Mouse (Mus musculus) ES-Bruce4 (cell line): ENCODE measurements at regions not wholly inside any gene's neighbourhood (a gene's known extent, or its start where the extent isn't known, plus 50 kb on each side); places are given as distances from the start of the nearest gene placed in this dataset.

Source experiments
- H3K27ac ChIP-seq: 2 replicates; pipeline ENCODE4 v1.5.1; 2012; ENCODE audit warnings: low read length, inconsistent platforms; ENCODE audit not compliant: insufficient read depth
- H3K27me3 ChIP-seq: 2 replicates; pipeline ENCODE4 v1.6.1; 2012; ENCODE audit warnings: mild to moderate bottlenecking, low read length, inconsistent platforms; ENCODE audit not compliant: control insufficient read depth, poor library complexity, insufficient read depth, severe bottlenecking
- H3K36me3 ChIP-seq: 2 replicates; pipeline ENCODE4 v1.6.1; 2012; ENCODE audit warnings: inconsistent platforms, mild to moderate bottlenecking, low read length, moderate library complexity; ENCODE audit not compliant: control insufficient read depth, poor library complexity, insufficient read depth, severe bottlenecking
- H3K4me1 ChIP-seq: one replicate; pipeline ENCODE4 v1.8.1; 2011; ENCODE audit warnings: low read length; ENCODE audit not compliant: control insufficient read depth, insufficient read depth
- H3K4me3 ChIP-seq: 2 replicates; pipeline ENCODE4 v1.5.1; 2011; ENCODE audit warnings: low read depth, mild to moderate bottlenecking, low read length
- H3K9ac ChIP-seq: 2 replicates; pipeline ENCODE4 v1.6.1; 2012; ENCODE audit warnings: low read depth, mild to moderate bottlenecking, inconsistent platforms; ENCODE audit not compliant: poor library complexity, severe bottlenecking
- H3K9me3 ChIP-seq: replicated peaks from 2 replicates; pipeline ENCODE4 v1.6.1; 2012; ENCODE audit warnings: mild to moderate bottlenecking, low read length, inconsistent platforms; ENCODE audit not compliant: control insufficient read depth, poor library complexity, insufficient read depth, severe bottlenecking
- CTCF ChIP-seq: IDR thresholded peaks from one replicate; pipeline ENCODE4 v1.8.1; 2011; ENCODE audit warnings: low read depth, low read length
- EP300 ChIP-seq: IDR thresholded peaks from 2 replicates; pipeline ENCODE4 v1.6.1; 2011; ENCODE audit warnings: low read depth, low read length; ENCODE audit not compliant: insufficient read depth
- POLR2A ChIP-seq: IDR thresholded peaks from one replicate; pipeline ENCODE4 v1.8.1; 2011; ENCODE audit warnings: low read length; ENCODE audit not compliant: insufficient read depth

DNA sequence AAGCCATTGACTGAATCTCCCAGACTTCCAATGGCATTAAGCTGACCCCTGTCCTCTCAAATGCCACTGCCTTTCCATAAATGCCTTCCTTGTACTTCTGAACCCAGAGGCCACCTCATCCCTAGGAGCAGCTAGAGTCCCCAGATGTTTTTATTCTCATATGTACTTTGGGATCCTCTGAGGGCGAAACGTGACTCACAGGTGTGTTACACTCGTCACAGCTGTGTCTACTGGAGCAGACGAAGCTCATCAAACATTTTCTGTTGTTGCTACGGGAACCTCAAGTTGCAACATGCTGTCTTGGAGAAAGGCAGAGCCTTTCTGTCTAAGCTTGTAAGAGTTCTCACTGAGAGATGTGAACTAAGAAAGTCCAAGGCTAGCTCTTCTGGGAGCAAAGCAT lies 80.1 kb downstream of the Zfp706 start:
- Histone ChIP-seq H3K27me3 (no peaks in the 10 kb centered on the region), H3K27ac (no peak overlapping the region), H3K9me3 (no peaks in the 10 kb centered on the region), H3K4me1 (peaks cover 5% of the 10 kb centered on the region), H3K36me3 (no peaks in the 10 kb centered on the region), H3K4me3 (no peak overlapping the region), H3K9ac (no peak overlapping the region)
- TF ChIP-seq EP300 (no peak), CTCF (no peak), POLR2A (no peak)

DNA sequence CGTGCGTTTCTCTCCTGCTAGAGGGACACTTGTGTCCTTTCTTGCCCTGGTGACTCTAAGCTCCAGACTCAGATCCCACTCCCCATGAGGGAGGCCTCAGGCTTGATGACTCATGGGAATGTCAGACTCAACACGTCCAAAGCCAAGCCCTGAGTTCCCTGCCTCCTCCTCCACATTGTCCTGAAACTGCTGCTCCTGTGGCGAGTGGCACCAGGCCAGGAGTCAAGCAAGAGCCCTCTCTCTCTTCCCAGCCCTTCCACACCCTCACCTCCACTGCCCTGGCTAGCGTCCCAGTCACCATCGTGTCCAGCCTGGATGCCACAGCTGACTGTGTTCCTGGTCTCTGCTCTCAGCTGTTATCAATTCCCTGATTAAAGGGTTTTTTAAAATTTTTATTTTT lies 83.4 kb downstream of the Zfp706 start:
- TF ChIP-seq CTCF (no peak), POLR2A (no peak), EP300 (no peak)
- no peaks in the 10 kb centered on the region for H3K36me3 ChIP-seq
- H3K9me3 ChIP-seq: no peaks in the 10 kb centered on the region
- H3K4me1 ChIP-seq: peaks cover 5% of the 10 kb centered on the region
- no peak overlapping the region for H3K4me3 ChIP-seq
- no peak overlapping the region for H3K27ac ChIP-seq
- H3K27me3 ChIP-seq: no peaks in the 10 kb centered on the region
- no peak overlapping the region for H3K9ac ChIP-seq

DNA sequence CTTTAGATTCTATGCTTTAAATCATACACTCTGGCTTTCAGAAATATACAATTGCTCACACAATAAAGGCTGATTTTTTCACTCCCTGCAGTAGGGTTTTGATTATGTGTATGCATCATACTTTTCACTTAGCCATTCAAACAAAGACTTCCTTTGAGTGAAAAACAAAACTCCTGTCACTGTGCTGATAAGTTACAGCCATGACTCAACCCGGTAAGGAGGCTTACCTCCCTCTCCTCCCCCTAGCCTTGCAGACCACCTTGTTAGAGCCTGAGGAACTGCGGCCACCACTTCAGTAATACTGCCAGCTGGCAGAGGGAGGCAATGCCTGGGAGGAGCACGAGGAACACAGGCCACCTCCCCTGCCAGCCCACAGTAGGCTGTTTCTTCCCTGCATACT lies 86.2 kb downstream of the Zfp706 start:
- Histone ChIP-seq H3K27ac (no peak overlapping the region), H3K4me1 (no peaks in the 10 kb centered on the region), H3K9ac (no peak overlapping the region)

DNA sequence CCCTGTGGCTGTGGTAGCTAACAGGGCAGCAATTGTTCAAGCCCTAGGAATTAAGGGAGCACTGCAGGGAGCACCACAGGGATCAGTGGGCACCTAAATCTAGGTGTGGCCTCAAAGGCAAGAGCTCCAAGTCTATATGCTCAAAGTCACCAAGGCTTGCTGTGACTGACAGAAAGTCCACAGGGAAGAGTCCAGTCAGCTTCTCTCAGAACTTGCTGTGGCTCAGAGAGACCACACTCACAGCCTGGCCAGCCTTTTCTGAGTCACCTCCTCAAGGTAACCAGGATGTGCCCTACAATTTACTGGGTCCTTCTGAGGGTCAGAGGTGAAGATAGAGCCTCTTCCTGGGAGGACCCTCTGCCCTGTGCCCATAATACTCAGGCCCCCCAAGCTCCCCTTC lies 86.7 kb downstream of the Zfp706 start:
- Histone ChIP-seq H3K27ac (no peak overlapping the region), H3K4me3 (no peak overlapping the region), H3K4me1 (no peaks in the 10 kb centered on the region), H3K27me3 (no peaks in the 10 kb centered on the region), H3K9me3 (no peaks in the 10 kb centered on the region), H3K36me3 (no peaks in the 10 kb centered on the region), H3K9ac (no peak overlapping the region)
- TF ChIP-seq EP300 (no peak), POLR2A (no peak), CTCF (no peak)

More for the DNA sequence above, 86.2 kb downstream of the Zfp706 start:
- H3K9me3 ChIP-seq: no peaks in the 10 kb centered on the region
- H3K36me3 ChIP-seq: no peaks in the 10 kb centered on the region
- H3K27me3 ChIP-seq: no peaks in the 10 kb centered on the region
- H3K4me3 ChIP-seq: no peak overlapping the region
- no peak for TF ChIP-seq CTCF
- no peak for TF ChIP-seq EP300
- no peak for TF ChIP-seq POLR2A

DNA sequence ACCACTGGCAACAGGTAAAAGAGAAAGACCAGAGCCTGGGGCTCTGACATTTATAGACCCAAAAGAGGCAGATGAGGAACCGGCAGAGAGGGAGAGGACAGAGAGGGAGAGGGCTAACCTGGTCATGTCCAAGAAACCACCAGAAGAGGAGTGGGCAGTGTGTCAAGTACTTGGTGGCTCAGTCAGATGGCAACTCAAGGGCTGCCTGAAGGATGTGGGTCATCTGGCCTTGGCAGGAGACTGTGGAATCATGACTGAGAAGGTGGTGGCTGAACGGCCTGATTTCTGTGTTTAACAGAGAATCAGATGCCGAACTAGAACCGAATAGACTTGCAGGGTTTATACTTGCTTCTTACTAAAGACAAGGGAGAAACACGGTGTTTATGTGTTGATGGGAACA lies 87.9 kb downstream of the Zfp706 start:
- no peaks in the 10 kb centered on the region for H3K4me1 ChIP-seq
- H3K36me3 ChIP-seq: no peaks in the 10 kb centered on the region
- H3K9ac ChIP-seq: no peak overlapping the region
- H3K27me3 ChIP-seq: no peaks in the 10 kb centered on the region
- no peaks in the 10 kb centered on the region for H3K9me3 ChIP-seq
- no peak for TF ChIP-seq POLR2A
- TF ChIP-seq EP300: no peak
- TF ChIP-seq CTCF: no peak
- no peak overlapping the region for H3K4me3 ChIP-seq
- no peak overlapping the region for H3K27ac ChIP-seq

DNA sequence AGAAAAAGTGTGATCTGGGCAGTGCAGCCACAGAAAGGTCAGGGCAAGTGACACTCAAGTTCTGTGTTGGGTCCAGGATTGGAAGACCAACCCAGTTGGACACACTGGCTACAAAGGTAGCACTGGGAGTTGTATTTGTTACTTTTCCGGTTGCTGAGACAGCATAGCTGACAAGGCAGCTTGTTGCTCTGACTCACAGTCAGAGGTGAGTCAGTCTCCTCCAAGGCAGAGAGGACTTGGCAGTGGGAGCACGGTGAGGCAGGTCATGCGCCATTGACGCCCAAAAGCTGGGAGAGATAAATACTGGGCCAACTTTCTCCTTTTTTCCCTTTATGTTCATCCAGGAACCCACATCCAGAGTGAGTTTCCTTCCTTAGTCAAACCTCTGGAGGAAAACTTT lies 88.4 kb downstream of the Zfp706 start:
- H3K36me3 ChIP-seq: no peaks in the 10 kb centered on the region
- H3K4me3 ChIP-seq: no peak overlapping the region
- no peak overlapping the region for H3K9ac ChIP-seq
- H3K4me1 ChIP-seq: no peaks in the 10 kb centered on the region
- no peaks in the 10 kb centered on the region for H3K27me3 ChIP-seq
- H3K9me3 ChIP-seq: no peaks in the 10 kb centered on the region
- no peak overlapping the region for H3K27ac ChIP-seq
- TF ChIP-seq POLR2A (no peak), EP300 (no peak), CTCF (no peak)

DNA sequence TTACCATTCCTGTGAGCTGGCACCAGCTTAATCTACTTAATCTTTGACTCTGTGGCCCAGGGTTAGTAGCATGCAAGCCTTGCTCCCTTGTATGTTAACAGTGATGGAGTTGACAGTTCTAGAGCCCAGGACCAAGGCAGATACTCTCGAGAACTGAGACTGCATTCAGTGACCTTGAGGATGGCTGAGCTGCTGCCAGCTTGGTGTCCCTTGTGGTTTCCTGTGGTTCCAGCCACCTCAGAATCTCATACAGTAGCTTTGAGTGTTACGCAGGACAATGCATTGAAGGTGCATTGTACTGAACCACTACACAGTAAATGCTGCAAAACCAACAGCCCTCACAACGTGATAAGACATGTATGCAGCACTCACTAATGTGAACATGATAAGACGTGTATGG lies 90.6 kb downstream of the Zfp706 start:
- H3K27ac ChIP-seq: no peak overlapping the region
- H3K9me3 ChIP-seq: no peaks in the 10 kb centered on the region
- no peaks in the 10 kb centered on the region for H3K36me3 ChIP-seq
- H3K27me3 ChIP-seq: no peaks in the 10 kb centered on the region
- TF ChIP-seq POLR2A (no peak), EP300 (no peak), CTCF (no peak)
- no peak overlapping the region for H3K9ac ChIP-seq
- H3K4me1 ChIP-seq: no peaks in the 10 kb centered on the region
- no peak overlapping the region for H3K4me3 ChIP-seq
